ENCODE assay signal across 12 mouse cellular contexts in genomic region chr11:83592853-83593252, GRCm38 (mm10). TPM values are rescaled to one million over a fixed set of nuclear protein-coding genes. Genes with fewer than 3 reads are reported as not detected.
DNase-seq lines count a peak whose midpoint lies in the region; ATAC-seq and TF ChIP-seq lines count a peak whose summit lies in the region.
"Had no signal": no experiment of that assay in that cellular context is flagged by ENCODE, and none has a peak within 500 bp of the region (broad histone marks: within the 10 kb centered on the region; RNA-seq: fewer than 3 reads in every experiment).

Ccl6 (minus strand) TSS chr11:83593087.

- TF ChIP-seq EP300 in lung, postnatal 0 days (IDR thresholded peaks at IDR 0.05): no peak

- H3K4me2 ChIP-seq in lung, postnatal 0 days (replicated peaks; ENCODE audit: low read depth, low read length): no peak within 1 kb of the TSS
- no peak within 1 kb of the TSS for H3K4me2 ChIP-seq in neural tube, embryonic 15.5 days
- H3K4me2 ChIP-seq: forebrain, embryonic 13.5 days; heart, embryonic 11.5 days had no signal

- no peak for ATAC-seq in lung, postnatal 0 days
- peak; percentile 66 for ATAC-seq in granulocyte monocyte progenitor cell, adult 5-6 weeks (replicated peaks; ENCODE audit: poor library complexity, severe bottlenecking)
- no peak for ATAC-seq in neural tube, embryonic 15.5 days (ENCODE audit: low FRiP score)
- ATAC-seq: forebrain, embryonic 13.5 days; inflammation-experienced regulatory T-cells, adult 6 months had no signal

- no peak for TF ChIP-seq POLR2A in small intestine, adult 2 months (IDR thresholded peaks at IDR 0.05; ENCODE audit: low read depth, low read length)

- no peak within 1 kb of the TSS for H3K4me3 ChIP-seq in lung, postnatal 0 days (ENCODE audit: low read depth, low read length)
- peak within 1 kb of the TSS; percentile 31 for H3K4me3 ChIP-seq in small intestine, adult 2 months (ENCODE audit: low read depth, low read length)
- no peak within 1 kb of the TSS for H3K4me3 ChIP-seq in neural tube, embryonic 15.5 days (replicated peaks)
- H3K4me3 ChIP-seq: forebrain, embryonic 13.5 days had no signal

- WGBS in lung, postnatal 0 days: 28% methylated on average over 2 of the region's 2 CpGs
- WGBS in small intestine, adult 2 months: 24% methylated on average over 2 of the region's 2 CpGs
- 67% methylated on average over 2 of the region's 2 CpGs for WGBS in neural tube, embryonic 15.5 days

- peak; percentile 42 for DNase-seq in embryo, embryonic 10 days (ENCODE audit: low spot score)
- DNase-seq in embryo, embryonic 9.5 days (ENCODE audit: extremely low spot score): no peak
- peak; percentile 22 for DNase-seq in lung, postnatal 0 days (ENCODE audit: low spot score)
- DNase-seq in lung, postnatal 36 days: no peak
- DNase-seq in frontal cortex, postnatal 36 days (ENCODE audit: low spot score in 2 of 2): no peak
- DNase-seq: cerebellum, adult 9-10 months had no signal

- no peaks in the 10 kb centered on the region for H3K4me1 ChIP-seq in lung, postnatal 0 days (ENCODE audit: insufficient read depth, low read depth, low read length)
- peaks cover 5% of the 10 kb centered on the region; the same call in 1 of the 2 replicates for H3K4me1 ChIP-seq in small intestine, adult 2 months (ENCODE audit: control insufficient read depth, insufficient read depth, insufficient read length, low read length)
- H3K4me1 ChIP-seq in neural tube, embryonic 15.5 days: no peaks in the 10 kb centered on the region
- H3K4me1 ChIP-seq: forebrain, embryonic 13.5 days had no signal

- H3K36me3 ChIP-seq in lung, postnatal 0 days (ENCODE audit: insufficient read depth, low read length): no peaks in the 10 kb centered on the region
- no peaks in the 10 kb centered on the region for H3K36me3 ChIP-seq in small intestine, adult 2 months (ENCODE audit: control insufficient read depth, insufficient read depth, low read length)
- H3K36me3 ChIP-seq in neural tube, embryonic 15.5 days: no peaks in the 10 kb centered on the region

- no peak within 1 kb of the TSS for H3K27ac ChIP-seq in lung, postnatal 0 days (ENCODE audit: low read length)
- peak within 1 kb of the TSS; percentile 50 for H3K27ac ChIP-seq in small intestine, adult 2 months (ENCODE audit: insufficient read depth, low read depth, low read length)
- H3K27ac ChIP-seq in neural tube, embryonic 15.5 days (replicated peaks): no peak within 1 kb of the TSS
- H3K27ac ChIP-seq: forebrain, embryonic 13.5 days had no signal

- no peaks in the 10 kb centered on the region for H3K27me3 ChIP-seq in lung, postnatal 0 days (replicated peaks; ENCODE audit: insufficient read depth, low read length)
- H3K27me3 ChIP-seq in small intestine, adult 2 months (ENCODE audit: control insufficient read depth, insufficient read depth, low read length): no peaks in the 10 kb centered on the region
- H3K27me3 ChIP-seq in neural tube, embryonic 15.5 days (replicated peaks): no peaks in the 10 kb centered on the region
- H3K27me3 ChIP-seq: forebrain, embryonic 13.5 days had no signal

- no peaks in the 10 kb centered on the region for H3K9me3 ChIP-seq in lung, postnatal 0 days (ENCODE audit: low read length)
- no peaks in the 10 kb centered on the region for H3K9me3 ChIP-seq in neural tube, embryonic 15.5 days (replicated peaks)
- H3K9me3 ChIP-seq: forebrain, embryonic 13.5 days had no signal

- TF ChIP-seq CTCF in lung, postnatal 0 days (IDR thresholded peaks at IDR 0.05): no peak
- TF ChIP-seq CTCF in small intestine, adult 2 months (IDR thresholded peaks at IDR 0.05; ENCODE audit: extremely low read depth, insufficient read length, insufficient replicate concordance, low read depth, low read length): no peak

- no peak within 1 kb of the TSS for H3K9ac ChIP-seq in lung, postnatal 0 days (replicated peaks; ENCODE audit: low read depth)
- no peak within 1 kb of the TSS for H3K9ac ChIP-seq in neural tube, embryonic 15.5 days (replicated peaks)
- H3K9ac ChIP-seq: forebrain, embryonic 13.5 days had no signal

RNA-seq across cellular contexts. Expression of gene Ccl6, which starts in this region (rescaled TPM):
- 413 and 421 TPM in 2 replicates for polyA plus RNA-seq in lung, postnatal 0 days (2015; fragmentation: Nextera tagmentation; extraction: Ambion mirVana)
- total RNA-seq in granulocyte monocyte progenitor cell, adult 5-6 weeks (2014; fragmentation: Nextera tagmentation): 8.8 and 13.4 TPM in 2 replicates
- total RNA-seq in granulocyte monocyte progenitor cell, adult 5-6 weeks (2017): 16.9 and 19.6 TPM in 2 replicates
- polyA plus RNA-seq in small intestine, adult 2 months (2012; rRNA removed): 11.0 and 32.1 TPM in 2 replicates
- 2.8 and 4.4 TPM in 2 replicates for polyA plus RNA-seq in neural tube, embryonic 15.5 days (2015; fragmentation: Nextera tagmentation; extraction: Ambion mirVana)

Comparison
In these comparisons a context has a peak if more than half of its experiments do, and no peak if none do; other contexts are left out.
1. RNA of gene Ccl6 (polyA plus RNA-seq): 413 to 421 TPM in lung, postnatal 0 days; 11.0 to 32.1 TPM in small intestine, adult 2 months and 2.8 to 4.4 TPM in neural tube, embryonic 15.5 days; every median in the first group is over 10 times any median in the second.
2. DNase-seq: peak in embryo, embryonic 10 days (single experiment) and lung, postnatal 0 days (single experiment); none in embryo, embryonic 9.5 days (single experiment), lung, postnatal 36 days (single experiment) and frontal cortex, postnatal 36 days (0 of 2).